Mouse (Mus musculus) liver, postnatal 0 days (tissue): Measurements from ENCODE around the gene Lrrc26. TPM values are rescaled to one million over a fixed set of nuclear protein-coding genes. Genes with fewer than 3 reads are reported as not detected.

Source experiments
- ATAC-seq: fragments of 200-750 bp; cut with Nextera tagmentation; 2 replicates; pipeline ENCODE4 v1.8.0; 2017; ENCODE audit warnings: mild to moderate bottlenecking, moderate library complexity
- DNase-seq: peaks from one replicate; pipeline ENCODE4 v3.0.0-alpha.2; 2016
- H3K27ac ChIP-seq: fragments of 300-500 bp; sonication (generic); 2 replicates; pipeline ENCODE4 v1.5.1; 2014; ENCODE audit warnings: antibody characterized with exemption, moderate library complexity, mild to moderate bottlenecking, low read depth
- H3K27me3 ChIP-seq: fragments of 300-500 bp; sonication (generic); 2 replicates; pipeline ENCODE4 v1.6.1; 2014; ENCODE audit warnings: low read length, control low read depth, mixed read lengths; ENCODE audit not compliant: insufficient read depth
- H3K36me3 ChIP-seq: fragments of 300-500 bp; sonication (generic); replicated peaks from 2 replicates; pipeline ENCODE4 v1.6.1; 2014; ENCODE audit warnings: mild to moderate bottlenecking, control low read depth, low read length, moderate library complexity, mixed read lengths; ENCODE audit not compliant: insufficient read depth
- H3K4me1 ChIP-seq: fragments of 300-500 bp; sonication (generic); 2 replicates; pipeline ENCODE4 v1.6.1; 2014; ENCODE audit warnings: antibody characterized with exemption, mild to moderate bottlenecking, control low read depth; ENCODE audit not compliant: insufficient read depth
- H3K4me2 ChIP-seq: fragments of 300-500 bp; sonication (generic); 2 replicates; pipeline ENCODE4 v1.6.1; 2014; ENCODE audit warnings: low read depth, mild to moderate bottlenecking, low read length, moderate library complexity, mixed read lengths
- H3K4me3 ChIP-seq: fragments of 300-500 bp; sonication (generic); 2 replicates; pipeline ENCODE4 v1.5.1; 2014; ENCODE audit warnings: low read depth, low read length
- H3K9ac ChIP-seq: fragments of 300-500 bp; sonication (generic); replicated peaks from 2 replicates; pipeline ENCODE4 v1.6.1; 2014; ENCODE audit warnings: mild to moderate bottlenecking, moderate library complexity
- H3K9me3 ChIP-seq: fragments of 300-500 bp; sonication (generic); 2 replicates; pipeline ENCODE4 v1.6.1; 2016; ENCODE audit warnings: mild to moderate bottlenecking, control low read depth, low read length, mixed read lengths
- CTCF ChIP-seq: sonication (generic); IDR thresholded peaks from 2 replicates; pipeline ENCODE4 v1.5.1; 2016; ENCODE audit warnings: antibody characterized with exemption, low read depth
- EP300 ChIP-seq: IDR thresholded peaks from 2 replicates; pipeline ENCODE4 v1.6.1; 2016; ENCODE audit warnings: antibody characterized with exemption, low read depth, mild to moderate bottlenecking
- WGBS: fragments of 180-500 bp; shearing (Covaris S2); extraction: QIAGEN DNeasy Blood & Tissue Kit; methylation state at CpG from one replicate; pipeline ENCODE4 v1.1.7; 2014; ENCODE audit not compliant: insufficient replicate concordance; 5-methylcytosine and 5-hydroxymethylcytosine counted together
- polyA plus RNA-seq: library from polyadenylated mRNA; unstranded; fragments of >200 nt; fragmentation: Nextera tagmentation; extraction: Ambion mirVana; gene quantifications from 2 replicates; pipeline ENCODE4 v1.2.1, GENCODE M21; 2015

The Lrrc26 gene
- polyA plus RNA-seq, 1 experiment from 2014 or later = not detected

DNA sequence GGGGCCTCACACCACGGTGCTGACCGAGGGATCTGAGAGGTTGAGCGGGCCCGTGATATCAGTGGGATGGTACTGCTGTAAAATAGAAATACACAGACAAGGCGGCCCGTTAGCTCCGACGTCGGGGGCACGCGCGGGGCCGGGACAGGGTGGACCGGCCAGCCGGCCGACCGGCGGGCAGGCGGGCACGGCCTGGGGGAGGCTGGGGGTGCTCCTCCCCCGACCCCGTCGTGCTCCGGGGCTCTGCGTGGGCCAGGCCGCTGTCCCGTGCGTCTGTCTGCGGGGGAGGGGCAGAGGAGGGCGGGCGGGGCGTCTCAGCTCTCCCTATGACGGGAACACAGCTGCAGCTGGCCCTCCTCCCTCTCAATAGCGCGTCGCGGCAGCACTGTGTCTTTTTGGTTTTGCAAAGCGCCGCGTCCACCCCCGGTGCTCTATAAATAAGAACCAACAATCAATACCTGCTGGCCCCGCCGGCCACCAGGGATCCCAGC, 2.4 kb downstream of the Lrrc26 start:
- 4% methylated on average over 42 of the region's 43 CpGs for WGBS
- no peak for ATAC-seq

DNA sequence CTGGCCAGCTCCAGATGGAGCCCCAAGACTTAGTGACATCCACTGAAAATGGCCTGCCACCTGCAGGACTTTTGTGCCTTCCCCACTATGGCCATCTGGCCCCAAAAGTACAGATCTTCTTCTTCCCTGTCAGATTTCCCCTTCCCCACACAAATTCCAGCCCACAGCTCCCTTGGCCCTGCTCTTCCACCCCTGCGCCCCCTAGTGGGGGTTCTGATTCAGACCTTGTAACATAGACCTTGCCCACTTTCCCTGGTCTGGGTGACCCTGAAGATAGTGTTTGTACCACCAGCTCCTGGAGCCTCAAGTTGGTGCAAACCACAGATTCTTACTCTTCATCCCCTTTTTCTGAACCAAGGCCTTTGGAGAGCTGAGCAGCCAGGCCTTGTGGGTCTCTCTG, 3.1 kb downstream of the Lrrc26 start:
- ATAC-seq (no peak), DNase-seq (peak; percentile 85)
- no peaks in the 10 kb centered on the region for H3K36me3 ChIP-seq
- 0% methylated on average over 1 of the region's 1 CpGs for WGBS
- peaks cover 9% of the 10 kb centered on the region for H3K4me1 ChIP-seq
- TF ChIP-seq EP300 (no peak), CTCF (peak; percentile 90)
- H3K4me2 ChIP-seq = peak overlapping the region; percentile 65
- H3K9ac ChIP-seq = no peak overlapping the region
- H3K27me3 ChIP-seq = peaks cover 56% of the 10 kb centered on the region
- H3K9me3 ChIP-seq = no peaks in the 10 kb centered on the region
- no peak overlapping the region for H3K27ac ChIP-seq
- H3K4me3 ChIP-seq = peak overlapping the region; percentile 36; the same call in 1 of the 2 replicates

More for the DNA sequence above, 2.4 kb downstream of the Lrrc26 start:
- no peak for DNase-seq
- Histone ChIP-seq H3K4me3 (peak overlapping the region; percentile 36), H3K9ac (no peak overlapping the region), H3K4me1 (peaks cover 12% of the 10 kb centered on the region), H3K4me2 (peak overlapping the region; percentile 65), H3K27me3 (peaks cover 53% of the 10 kb centered on the region), H3K9me3 (no peaks in the 10 kb centered on the region), H3K36me3 (no peaks in the 10 kb centered on the region), H3K27ac (no peak overlapping the region)
- TF ChIP-seq EP300 = no peak
- TF ChIP-seq CTCF = no peak

DNA sequence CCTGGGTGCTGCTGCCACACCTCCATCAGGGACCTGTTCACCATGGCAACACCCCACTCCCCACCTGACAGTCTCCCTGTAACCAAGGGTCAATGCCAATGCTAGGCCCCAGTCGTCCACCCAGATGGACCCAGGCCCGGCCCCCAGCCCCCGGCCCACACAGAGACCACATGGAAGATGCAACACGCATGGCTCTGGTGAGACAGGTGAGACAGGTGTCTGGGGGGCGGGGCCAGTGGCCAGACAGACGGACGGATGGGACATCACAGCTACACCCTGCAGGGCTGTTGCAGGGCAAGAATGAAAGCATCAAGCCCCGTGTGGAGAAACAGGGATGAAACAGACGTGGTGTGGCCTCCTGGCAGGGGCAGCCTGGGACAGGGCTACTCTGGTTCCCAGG, 4.0 kb downstream of the Lrrc26 start:
- no peak for ATAC-seq
- Histone ChIP-seq H3K36me3 (no peaks in the 10 kb centered on the region), H3K4me3 (no peak overlapping the region), H3K4me1 (peaks cover 9% of the 10 kb centered on the region), H3K9ac (no peak overlapping the region), H3K27ac (no peak overlapping the region), H3K4me2 (no peak overlapping the region), H3K27me3 (peaks cover 50% of the 10 kb centered on the region), H3K9me3 (no peaks in the 10 kb centered on the region)
- no peak for TF ChIP-seq EP300
- TF ChIP-seq CTCF = no peak
- no peak for DNase-seq
- 70% methylated on average over 9 of the region's 9 CpGs for WGBS

DNA sequence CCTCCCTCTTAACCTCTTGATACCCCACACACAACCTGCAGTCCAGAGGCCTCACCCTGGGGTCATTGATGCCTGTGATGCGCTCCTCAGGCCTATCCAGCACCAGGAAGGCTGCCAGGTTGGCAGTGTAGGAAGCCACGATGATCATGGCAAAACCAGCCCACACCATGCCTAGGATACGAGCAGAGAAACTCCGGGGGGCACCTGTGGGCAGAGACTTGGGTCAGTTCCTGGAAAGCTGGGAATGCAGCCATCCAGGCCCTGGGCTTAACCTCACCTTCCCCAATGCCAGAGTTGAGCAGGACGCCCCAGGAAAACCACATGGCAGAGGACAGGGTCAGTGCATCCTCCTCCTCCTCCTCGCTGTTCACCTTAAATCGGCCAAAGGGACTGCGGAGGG, 7.4 kb downstream of the Lrrc26 start:
- H3K4me2 ChIP-seq = no peak overlapping the region
- H3K36me3 ChIP-seq = no peaks in the 10 kb centered on the region
- ATAC-seq = no peak
- peaks cover 16% of the 10 kb centered on the region for H3K27me3 ChIP-seq
- DNase-seq = no peak
- TF ChIP-seq CTCF (no peak), EP300 (no peak)
- no peak overlapping the region for H3K27ac ChIP-seq
- peaks cover 7% of the 10 kb centered on the region for H3K4me1 ChIP-seq
- H3K4me3 ChIP-seq = no peak overlapping the region
- H3K9ac ChIP-seq = no peak overlapping the region
- WGBS = 73% methylated on average over 6 of the region's 8 CpGs
- H3K9me3 ChIP-seq = no peaks in the 10 kb centered on the region

DNA sequence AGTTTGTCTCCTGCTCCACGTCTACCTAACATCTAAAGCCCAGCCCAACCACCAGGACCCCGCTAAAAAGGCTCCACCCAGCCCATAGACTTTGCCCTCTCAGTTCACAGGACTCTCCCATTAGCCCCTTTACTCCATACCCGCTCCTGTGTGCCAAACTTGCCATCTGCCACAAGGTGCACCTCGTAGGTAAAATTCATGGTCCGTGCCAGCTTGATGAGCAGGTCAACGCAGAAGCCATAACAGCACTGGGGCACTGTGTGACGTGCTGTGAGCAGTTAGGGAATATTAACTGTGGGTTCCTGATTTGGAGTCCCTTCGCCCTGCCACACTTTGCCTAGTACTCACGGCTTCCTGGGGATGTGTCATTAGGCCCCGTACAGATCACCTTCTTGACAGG, 8.3 kb downstream of the Lrrc26 start:
- Histone ChIP-seq H3K9me3 (no peaks in the 10 kb centered on the region), H3K4me3 (no peak overlapping the region), H3K9ac (no peak overlapping the region), H3K4me2 (no peak overlapping the region), H3K27me3 (peaks cover 7% of the 10 kb centered on the region; the same call in 1 of the 2 replicates), H3K27ac (no peak overlapping the region), H3K4me1 (no peaks in the 10 kb centered on the region), H3K36me3 (no peaks in the 10 kb centered on the region)
- DNase-seq = no peak
- no peak for TF ChIP-seq CTCF
- no peak for TF ChIP-seq EP300
- WGBS = 68% methylated on average over 10 of the region's 10 CpGs
- no peak for ATAC-seq

DNA sequence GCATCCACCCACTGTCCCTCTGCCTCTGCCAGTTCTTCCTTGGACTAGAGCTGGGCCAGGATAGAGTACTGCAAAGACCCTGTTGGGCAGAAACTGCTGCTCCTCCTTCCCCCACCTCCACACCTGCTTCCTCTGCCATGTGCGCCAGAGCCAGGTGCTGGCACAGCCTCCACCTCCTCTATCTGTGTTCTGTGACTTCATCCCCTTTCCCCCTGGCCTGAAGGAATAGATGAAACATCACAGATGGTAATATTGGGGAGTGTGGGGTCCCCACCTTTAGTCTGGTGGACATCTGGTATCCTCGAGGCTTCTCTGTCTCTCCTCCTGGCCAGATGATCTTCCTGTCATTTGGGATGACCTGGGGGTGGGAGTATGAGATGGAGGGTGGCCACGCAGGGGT, 13.7 kb downstream of the Lrrc26 start:
- Histone ChIP-seq H3K4me3 (no peak overlapping the region), H3K4me2 (no peak overlapping the region), H3K9ac (no peak overlapping the region), H3K4me1 (no peaks in the 10 kb centered on the region; the same call in 1 of the 2 replicates), H3K9me3 (no peaks in the 10 kb centered on the region), H3K36me3 (no peaks in the 10 kb centered on the region), H3K27me3 (peaks cover 26% of the 10 kb centered on the region), H3K27ac (no peak overlapping the region)
- no peak for ATAC-seq
- no peak for DNase-seq
- TF ChIP-seq EP300 (no peak), CTCF (no peak)
- WGBS = 60% methylated on average over 3 of the region's 3 CpGs
